Mouse (Mus musculus) gonadal fat pad, adult 2 months (tissue): ENCODE data around the gene Ankrd45. TPM values are rescaled to one million over a fixed set of nuclear protein-coding genes. Genes with fewer than 3 reads are reported as not detected.
"Not testable (repeated sequence)": the region's sequence is repeated elsewhere in the genome, so short reads cannot be mapped to it uniquely, and the experiment has no call there.

Experiments used
- DNase-seq: peaks from one replicate; pipeline ENCODE4 v3.0.0-alpha.2; 2012; ENCODE audit warnings: low read depth
- polyA plus RNA-seq: library from polyadenylated mRNA; depleted of rRNA; stranded (reverse); fragments of >200 nt; gene quantifications from 2 replicates; pipeline ENCODE4 v1.2.3, GENCODE M21; 2012; rRNA removed

Ankrd45 gene
- polyA plus RNA-seq, 1 experiment = 0.19 TPM

GRCm38 (mm10) chr1:161185431-161185830, 42.9 kb downstream of the Ankrd45 start:
- no peak for DNase-seq

- DNase-seq = no peak
Measured at GRCm38 (mm10) chr1:161190253-161190910, 47.9 kb downstream of the Ankrd45 start.

- DNase-seq = peak; percentile 44
Measured at GRCm38 (mm10) chr1:161195541-161196351, 53.3 kb downstream of the Ankrd45 start.

- not testable (repeated sequence) for DNase-seq
Measured at GRCm38 (mm10) chr1:161196364-161196763, 53.9 kb downstream of the Ankrd45 start.

- no peak for DNase-seq
Measured at GRCm38 (mm10) chr1:161199856-161200255, 57.4 kb downstream of the Ankrd45 start.

- no peak for DNase-seq
Measured at GRCm38 (mm10) chr1:161214465-161214864, 72.0 kb downstream of the Ankrd45 start.

- DNase-seq = no peak
Measured at GRCm38 (mm10) chr1:161219816-161220215, 77.3 kb downstream of the Ankrd45 start.

Other genes with a start within 250 kb of the Ankrd45 start
- 15.7 and 15.8 TPM in 2 replicates for gene Rc3h1, start 236.3 kb upstream of the Ankrd45 start, polyA plus RNA-seq
- 0.36 and 4.0 TPM in 2 replicates for gene Serpinc1, start 164.1 kb upstream of the Ankrd45 start, polyA plus RNA-seq
- gene Zbtb37, start 107.8 kb upstream of the Ankrd45 start, polyA plus RNA-seq = 2.4 and 3.0 TPM in 2 replicates
- gene Dars2, start 72.0 kb upstream of the Ankrd45 start, polyA plus RNA-seq = 16.6 and 19.8 TPM in 2 replicates
- gene Cenpl, start 72.0 kb upstream of the Ankrd45 start, polyA plus RNA-seq = 1.1 and 1.2 TPM in 2 replicates
- 7.8 and 9.3 TPM in 2 replicates for gene Klhl20, start 11.2 kb upstream of the Ankrd45 start, polyA plus RNA-seq
- gene Tex50, start 16.6 kb downstream of the Ankrd45 start, polyA plus RNA-seq = 0.34 and 0.38 TPM in 2 replicates
- gene Prdx6, start 108.5 kb downstream of the Ankrd45 start, polyA plus RNA-seq = 283 and 403 TPM in 2 replicates